Mouse (Mus musculus): ENCODE measurements at regions not wholly inside any gene's neighbourhood (a gene's known extent, or its start where the extent isn't known, plus 50 kb on each side); places are given as distances from the start of the nearest gene placed in this dataset.

DNA sequence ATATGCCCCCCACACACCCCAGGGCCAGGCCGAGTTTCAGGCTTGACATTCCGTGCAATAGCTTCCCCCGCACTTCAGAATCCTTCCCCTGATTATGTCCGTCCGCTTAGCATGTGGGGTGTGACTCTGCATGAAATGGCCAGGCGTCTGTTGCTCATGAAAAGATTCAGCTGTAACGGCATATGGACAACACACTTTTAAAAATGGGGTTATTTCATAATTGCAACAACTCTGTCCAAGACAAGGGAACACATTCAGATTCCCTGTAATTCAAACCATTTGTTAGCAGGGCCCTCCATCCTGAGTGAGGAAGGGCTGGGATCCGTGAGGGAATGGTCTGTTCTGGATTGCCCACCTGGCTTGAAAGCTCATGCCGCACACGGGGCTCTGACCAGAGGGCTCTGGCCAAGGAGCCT lies 68.2 kb upstream of the Creb5 start:
- peak; percentile 36 to 63 for DNase-seq
- Histone ChIP-seq H3K4me1 (ENCODE audit: control insufficient read depth, insufficient read depth, low read length) (no peaks in the 10 kb centered on the region), H3K9ac (ENCODE audit: low read depth, low read length) (no peak overlapping the region), H3K4me3 (no peak overlapping the region), H3K27me3 (ENCODE audit: control insufficient read depth, insufficient read depth, low read length) (no peaks in the 10 kb centered on the region), H3K79me2 (replicated peaks; ENCODE audit: control insufficient read depth, insufficient read depth, low read length) (no peaks in the 10 kb centered on the region), H3K27ac (no peak overlapping the region), H3K36me3 (ENCODE audit: control insufficient read depth, insufficient read depth, low read length) (no peaks in the 10 kb centered on the region)
- TF ChIP-seq EP300 (IDR thresholded peaks at IDR 0.05; ENCODE audit: insufficient read depth, low read depth, low read length) (no peak), POLR2A (IDR thresholded peaks at IDR 0.05; ENCODE audit: insufficient read depth, low read depth, low read length) (no peak), CTCF (IDR thresholded peaks at IDR 0.05) (no peak)
- intact Hi-C loops (cut with DNase I), result no loop called here
- WGBS, result 83% methylated on average over 10 of the region's 10 CpGs

DNA sequence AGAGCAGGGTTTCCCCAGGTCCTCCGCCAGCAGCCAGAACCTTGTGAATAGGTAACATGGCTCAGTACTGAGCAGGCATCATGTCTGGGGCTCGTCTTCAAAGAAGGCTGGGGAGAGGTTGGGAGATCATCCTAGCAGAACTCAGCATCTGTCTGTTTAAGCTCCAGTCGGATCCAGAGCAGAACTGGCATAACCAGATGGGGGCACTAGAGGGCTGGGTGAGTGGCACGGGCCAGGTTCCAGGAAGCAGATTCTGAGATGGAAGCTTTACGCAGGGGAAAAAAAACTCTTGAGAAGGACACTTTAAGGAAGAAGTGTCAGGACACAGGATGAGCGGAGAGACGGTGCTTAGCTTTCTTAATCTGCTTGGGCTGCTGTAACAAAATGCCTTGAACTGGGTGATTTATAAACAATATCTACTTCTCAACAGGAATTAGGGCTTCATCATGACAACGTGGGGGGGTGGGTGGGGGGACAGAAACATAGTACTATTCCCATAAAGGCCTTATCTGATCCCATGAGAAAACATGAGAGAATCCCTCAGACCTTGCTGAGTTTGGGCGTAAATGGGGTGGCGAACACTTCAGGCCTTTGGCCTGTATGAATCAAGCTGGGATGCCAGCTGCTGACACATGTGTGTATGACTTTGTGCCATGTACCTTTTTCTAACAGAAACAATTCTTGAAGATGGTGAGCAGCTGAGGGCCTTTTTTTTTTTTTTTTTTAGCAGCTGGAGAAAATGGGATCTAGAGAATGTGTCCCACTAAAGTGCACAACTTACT lies 69.6 kb upstream of the Creb5 start:
- H3K27ac ChIP-seq, result no peak overlapping the region
- 61% methylated on average over 10 of the region's 10 CpGs for WGBS
- no peaks in the 10 kb centered on the region for H3K79me2 ChIP-seq (replicated peaks; ENCODE audit: control insufficient read depth, insufficient read depth, low read length)
- no peaks in the 10 kb centered on the region for H3K4me1 ChIP-seq (ENCODE audit: control insufficient read depth, insufficient read depth, low read length)
- DNase-seq, result peak; percentile 8 to 43
- intact Hi-C loops (cut with DNase I), result loop anchor here (1.0 kb wide), 1 partner anchor 505 kb away; no protein-coding TSS in a partner anchor
- TF ChIP-seq POLR2A (IDR thresholded peaks at IDR 0.05; ENCODE audit: insufficient read depth, low read depth, low read length) (no peak), CTCF (IDR thresholded peaks at IDR 0.05) (peak; percentile 65)
- H3K9ac ChIP-seq (ENCODE audit: low read depth, low read length), result no peak overlapping the region
- H3K4me3 ChIP-seq, result no peak overlapping the region
- no peaks in the 10 kb centered on the region for H3K27me3 ChIP-seq (ENCODE audit: control insufficient read depth, insufficient read depth, low read length)
- no peaks in the 10 kb centered on the region for H3K36me3 ChIP-seq (ENCODE audit: control insufficient read depth, insufficient read depth, low read length)

DNA sequence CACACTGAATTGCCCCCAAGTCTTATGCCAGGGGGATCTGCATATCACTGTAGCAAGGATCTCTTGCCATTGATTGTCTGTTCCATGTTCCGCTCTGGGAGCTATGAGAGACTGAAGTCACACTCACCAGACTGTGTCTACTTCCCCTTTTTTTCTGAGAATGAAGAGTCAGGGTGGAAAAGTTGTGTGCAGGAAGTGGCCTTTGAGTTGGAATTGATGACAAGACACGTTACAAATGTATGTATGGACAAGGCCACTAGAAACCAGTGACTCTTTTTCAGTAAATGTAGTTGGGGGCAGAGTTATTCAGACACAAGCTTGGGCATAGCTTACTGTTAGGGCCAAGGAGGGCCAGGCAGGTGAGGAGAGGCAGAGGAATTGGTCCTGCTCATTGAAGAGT lies 70.4 kb upstream of the Creb5 start:
- no peaks in the 10 kb centered on the region; the same call in 1 of the 2 replicates for H3K4me1 ChIP-seq (ENCODE audit: control insufficient read depth, insufficient read depth, low read length)
- H3K27ac ChIP-seq, result no peak overlapping the region
- H3K79me2 ChIP-seq (replicated peaks; ENCODE audit: control insufficient read depth, insufficient read depth, low read length), result no peaks in the 10 kb centered on the region
- no peak for DNase-seq
- no peaks in the 10 kb centered on the region for H3K27me3 ChIP-seq (ENCODE audit: control insufficient read depth, insufficient read depth, low read length)
- TF ChIP-seq EP300 (IDR thresholded peaks at IDR 0.05; ENCODE audit: insufficient read depth, low read depth, low read length), result no peak
- H3K36me3 ChIP-seq (ENCODE audit: control insufficient read depth, insufficient read depth, low read length), result no peaks in the 10 kb centered on the region
- intact Hi-C loops (cut with DNase I), result loop anchor here (1.0 kb wide), 1 partner anchor 506 kb away; no protein-coding TSS in a partner anchor
- H3K4me3 ChIP-seq, result no peak overlapping the region
- no peak overlapping the region for H3K9ac ChIP-seq (ENCODE audit: low read depth, low read length)
- 63% methylated on average over 2 of the region's 2 CpGs for WGBS

DNA sequence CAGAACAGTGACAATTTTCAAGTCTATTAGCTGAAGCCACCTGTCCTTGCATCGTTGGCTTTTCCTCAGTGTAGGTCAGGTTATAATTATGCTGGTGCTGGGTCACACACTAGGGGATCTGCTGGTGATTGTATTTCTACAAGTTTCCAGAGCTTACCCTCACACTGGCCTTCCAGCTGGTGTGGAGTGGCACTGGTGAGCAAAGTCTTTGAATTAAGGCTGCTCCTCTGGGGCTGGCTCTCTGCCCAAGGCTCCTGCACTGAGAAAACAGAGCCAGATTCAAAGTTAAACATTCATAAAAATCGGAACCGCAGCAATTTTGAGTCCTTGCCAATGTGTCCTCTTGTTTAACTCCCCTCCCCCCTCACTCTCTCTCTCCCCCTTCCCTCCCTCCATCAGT lies 75.7 kb upstream of the Creb5 start:
- no peak overlapping the region for H3K4me3 ChIP-seq
- no peaks in the 10 kb centered on the region for H3K36me3 ChIP-seq (ENCODE audit: control insufficient read depth, insufficient read depth, low read length)
- H3K27me3 ChIP-seq (ENCODE audit: control insufficient read depth, insufficient read depth, low read length), result no peaks in the 10 kb centered on the region
- no peaks in the 10 kb centered on the region; the same call in 1 of the 2 replicates for H3K4me1 ChIP-seq (ENCODE audit: control insufficient read depth, insufficient read depth, low read length)
- H3K9ac ChIP-seq (ENCODE audit: low read depth, low read length), result no peak overlapping the region
- H3K27ac ChIP-seq, result no peak overlapping the region
- 47% methylated on average over 3 of the region's 3 CpGs for WGBS
- intact Hi-C loops (cut with DNase I), result no loop called here
- TF ChIP-seq POLR2A (IDR thresholded peaks at IDR 0.05; ENCODE audit: insufficient read depth, low read depth, low read length) (no peak), EP300 (IDR thresholded peaks at IDR 0.05; ENCODE audit: insufficient read depth, low read depth, low read length) (no peak), CTCF (IDR thresholded peaks at IDR 0.05) (no peak)
- DNase-seq, result no peak
- H3K79me2 ChIP-seq (replicated peaks; ENCODE audit: control insufficient read depth, insufficient read depth, low read length), result no peaks in the 10 kb centered on the region

DNA sequence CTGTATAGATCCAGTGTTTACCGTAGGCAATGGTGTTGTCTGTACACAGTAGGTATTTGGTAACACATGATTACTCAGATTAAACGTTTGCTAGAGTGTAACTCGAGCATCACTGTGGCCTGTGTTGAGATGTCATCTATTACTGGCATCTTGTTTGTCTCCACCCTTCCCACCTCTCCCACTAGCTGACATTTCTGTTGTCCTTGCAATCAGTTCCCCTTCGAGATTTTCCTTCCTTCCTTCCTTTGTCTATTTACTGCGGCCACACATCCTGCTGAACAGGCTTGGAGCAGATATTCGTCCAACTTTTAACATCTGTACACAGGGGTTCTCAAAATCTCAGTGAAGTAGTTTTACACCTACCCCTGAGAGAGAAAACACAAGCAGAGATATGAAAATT lies 77.7 kb upstream of the Creb5 start:
- WGBS, result 35% methylated on average over 6 of the region's 6 CpGs
- Histone ChIP-seq H3K27me3 (ENCODE audit: control insufficient read depth, insufficient read depth, low read length) (no peaks in the 10 kb centered on the region), H3K27ac (no peak overlapping the region), H3K36me3 (ENCODE audit: control insufficient read depth, insufficient read depth, low read length) (no peaks in the 10 kb centered on the region), H3K9ac (ENCODE audit: low read depth, low read length) (no peak overlapping the region), H3K4me1 (ENCODE audit: control insufficient read depth, insufficient read depth, low read length) (no peaks in the 10 kb centered on the region; the same call in 1 of the 2 replicates), H3K4me3 (no peak overlapping the region), H3K79me2 (replicated peaks; ENCODE audit: control insufficient read depth, insufficient read depth, low read length) (no peaks in the 10 kb centered on the region)
- intact Hi-C loops (cut with DNase I), result no loop called here
- TF ChIP-seq CTCF (IDR thresholded peaks at IDR 0.05) (no peak), POLR2A (IDR thresholded peaks at IDR 0.05; ENCODE audit: insufficient read depth, low read depth, low read length) (no peak), EP300 (IDR thresholded peaks at IDR 0.05; ENCODE audit: insufficient read depth, low read depth, low read length) (no peak)
- DNase-seq, result no peak

DNA sequence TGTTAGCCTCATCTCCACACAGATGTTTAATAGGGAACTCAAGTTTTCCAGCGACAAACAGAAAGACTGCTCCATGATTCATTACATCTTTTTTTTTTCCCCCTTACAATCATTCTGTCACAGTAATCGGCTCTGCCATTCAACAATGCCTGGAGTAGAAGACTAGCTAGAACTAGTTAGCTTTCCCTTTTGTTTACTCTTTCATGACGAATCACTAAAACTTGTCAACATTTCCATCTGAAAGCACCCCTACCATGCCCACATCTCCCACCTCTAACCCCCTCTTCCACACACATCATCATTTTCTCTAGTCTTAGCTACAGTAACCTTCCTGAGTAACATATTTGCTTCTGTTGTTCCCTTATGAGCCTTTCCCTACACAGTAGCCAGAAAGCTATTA lies 78.6 kb upstream of the Creb5 start:
- H3K9ac ChIP-seq (ENCODE audit: low read depth, low read length), result no peak overlapping the region
- no peak for TF ChIP-seq EP300 (IDR thresholded peaks at IDR 0.05; ENCODE audit: insufficient read depth, low read depth, low read length)
- no peak for TF ChIP-seq CTCF (IDR thresholded peaks at IDR 0.05)
- no peak for TF ChIP-seq POLR2A (IDR thresholded peaks at IDR 0.05; ENCODE audit: insufficient read depth, low read depth, low read length)

More for the DNA sequence above, 78.6 kb upstream of the Creb5 start:
- Histone ChIP-seq H3K27me3 (ENCODE audit: control insufficient read depth, insufficient read depth, low read length) (no peaks in the 10 kb centered on the region), H3K27ac (no peak overlapping the region), H3K4me3 (no peak overlapping the region), H3K79me2 (replicated peaks; ENCODE audit: control insufficient read depth, insufficient read depth, low read length) (no peaks in the 10 kb centered on the region), H3K4me1 (ENCODE audit: control insufficient read depth, insufficient read depth, low read length) (no peaks in the 10 kb centered on the region; the same call in 1 of the 2 replicates), H3K36me3 (ENCODE audit: control insufficient read depth, insufficient read depth, low read length) (no peaks in the 10 kb centered on the region)
- WGBS, result 78% methylated on average over 3 of the region's 3 CpGs
- intact Hi-C loops (cut with DNase I), result no loop called here
- no peak for DNase-seq
